Comparison of ENCODE assay signal across 8 mouse cellular contexts in the genomic region with DNA sequence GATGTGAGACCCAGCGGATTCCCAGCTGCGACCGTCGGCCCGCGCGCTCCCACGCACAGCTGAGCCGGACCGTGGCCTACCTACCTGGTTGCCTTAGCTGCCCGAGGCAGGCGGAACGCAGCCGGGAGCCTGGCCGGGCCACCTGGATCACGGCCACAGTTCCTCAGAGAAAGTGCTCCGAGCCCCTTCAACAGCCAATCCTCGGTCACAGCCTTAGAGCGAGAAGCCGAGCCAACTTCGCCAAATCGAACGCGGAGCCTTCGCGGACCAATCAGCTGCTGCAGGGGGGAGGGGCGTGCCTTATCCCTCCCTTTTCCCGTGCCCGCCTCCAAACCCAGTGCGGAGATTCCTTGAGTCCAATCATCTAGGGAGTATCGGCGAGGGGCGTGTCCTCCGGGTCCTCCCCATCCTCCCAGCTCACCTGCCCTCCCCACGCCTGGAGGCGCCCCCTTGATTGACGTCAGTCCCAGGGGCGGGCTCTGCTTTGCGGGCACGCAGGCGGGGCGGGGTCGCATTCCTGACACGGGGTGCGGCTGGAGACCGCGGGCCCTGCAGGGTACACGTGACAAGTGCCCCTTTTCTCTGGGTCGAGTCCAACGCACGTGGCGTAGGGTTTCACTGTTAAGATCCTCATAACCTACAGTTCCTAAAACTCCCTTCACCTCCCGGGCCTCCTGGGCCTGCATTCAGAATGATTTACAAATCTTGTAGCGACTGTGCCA. TPM values are rescaled to one million over a fixed set of nuclear protein-coding genes. Genes with fewer than 3 reads are reported as not detected.
DNase-seq lines count a peak whose midpoint lies in the region; ATAC-seq and TF ChIP-seq lines count a peak whose summit lies in the region.

Avpi1 (minus strand) TSS at position 273 of the 722 bp plus-strand sequence.

- peak within 1 kb of the TSS; percentile 86 for H3K4me3 ChIP-seq in gastrocnemius, adult 2 months
- peak within 1 kb of the TSS; percentile 57 for H3K4me3 ChIP-seq in hindbrain, postnatal 0 days (ENCODE audit: low read length)
- peak within 1 kb of the TSS; percentile 70 for H3K4me3 ChIP-seq in left cerebral cortex, adult 2 months

- intact Hi-C loops in gastrocnemius, adult 2 months (cut with DNase I): loop anchor here (2.0 kb wide), 1 partner anchor 38 kb away; the partner anchor contains the start of gene Pi4k2a
- intact Hi-C loops in left cerebral cortex, adult 2 months (cut with DNase I): loop anchor here (2.0 kb wide), 2 partner anchors 16 to 38 kb away; partner anchors contain the start of gene Pi4k2a

- ATAC-seq in common myeloid progenitor, adult 5-6 weeks (replicated peaks; ENCODE audit: low read depth, poor library complexity, severe bottlenecking): peak; percentile 90
- peak; percentile 96 for ATAC-seq in hindbrain, postnatal 0 days
- ATAC-seq in megakaryocyte, adult 5-6 weeks (ENCODE audit: poor library complexity, severe bottlenecking): peak; percentile 82

- peak within 1 kb of the TSS; percentile 100 for H3K4me2 ChIP-seq in hindbrain, postnatal 0 days (ENCODE audit: low read depth, low read length)

- no peak for TF ChIP-seq CTCF in gastrocnemius, adult 2 months (IDR thresholded peaks at IDR 0.05)
- TF ChIP-seq CTCF in hindbrain, postnatal 0 days (IDR thresholded peaks at IDR 0.05; ENCODE audit: low read depth): no peak
- TF ChIP-seq CTCF in left cerebral cortex, adult 2 months (IDR thresholded peaks at IDR 0.05): no peak

- no peaks in the 10 kb centered on the region for H3K36me3 ChIP-seq in hindbrain, postnatal 0 days (ENCODE audit: insufficient read depth, low read length)

- H3K9me3 ChIP-seq in hindbrain, postnatal 0 days (ENCODE audit: low read length): no peaks in the 10 kb centered on the region

- peaks cover 19% of the 10 kb centered on the region for H3K4me1 ChIP-seq in hindbrain, postnatal 0 days (ENCODE audit: insufficient read depth, low read length)

- DNase-seq in ZHBTc4 (ENCODE audit: low read depth, low spot score): peak; percentile 100
- DNase-seq in gastrocnemius, adult 2 months: peak; percentile 98
- peak; percentile 97 for DNase-seq in hindbrain, postnatal 0 days (ENCODE audit: low spot score)
- peak; percentile 95 to 98 for DNase-seq in left cerebral cortex, adult 2 months (ENCODE audit: extremely low spot score in 1 of 2, low spot score in 2 of 2)
- peak; percentile 98 for DNase-seq in right cerebral cortex, adult 2 months (ENCODE audit: low spot score in 2 of 2)
- peak; percentile 99 for DNase-seq in urinary bladder, postnatal 14 days (ENCODE audit: low spot score)

- H3K9ac ChIP-seq in hindbrain, postnatal 0 days (replicated peaks; ENCODE audit: low read length): peak within 1 kb of the TSS; percentile 64

- peak within 1 kb of the TSS; percentile 94 for H3K27ac ChIP-seq in gastrocnemius, adult 2 months
- peak within 1 kb of the TSS; percentile 28; the same call in 1 of the 2 replicates for H3K27ac ChIP-seq in hindbrain, postnatal 0 days
- peak within 1 kb of the TSS; percentile 96 for H3K27ac ChIP-seq in left cerebral cortex, adult 2 months

- H3K27me3 ChIP-seq in hindbrain, postnatal 0 days (ENCODE audit: insufficient read depth, low read length): no peaks in the 10 kb centered on the region

- under 1% methylated on average over 45 of the region's 54 CpGs for WGBS in hindbrain, postnatal 0 days

RNA-seq across cellular contexts. Expression of gene Avpi1, which starts in this region (rescaled TPM):
- total RNA-seq in common myeloid progenitor, adult 5-6 weeks (2017): 3.1 and 5.1 TPM in 2 replicates
- 1 to 10 TPM; 8.7 to 9.0 TPM for total RNA-seq in gastrocnemius, adult 2 months (2021)
- 13.5 and 23.7 TPM in 2 replicates for total RNA-seq in hindbrain, postnatal 0 days (2014; rRNA removed)
- 16.4 and 18.0 TPM in 2 replicates for polyA plus RNA-seq in hindbrain, postnatal 0 days (2015; fragmentation: Nextera tagmentation; extraction: Ambion mirVana)
- total RNA-seq in left cerebral cortex, adult 2 months (2021): 10 to 100 TPM; 27.6 to 30.9 TPM
- total RNA-seq in megakaryocyte, adult 5-6 weeks (2015): 1.1 and 1.7 TPM in 2 replicates
- 2.9 and 6.2 TPM in 2 replicates for total RNA-seq in megakaryocyte, adult 5-6 weeks (2017)

Comparison
In these comparisons a context has a peak if more than half of its experiments do, and no peak if none do; other contexts are left out.
1. Peak in every context shown above with its lines: DNase-seq, ATAC-seq, H3K4me3 ChIP-seq and H3K27ac ChIP-seq.
2. H3K27ac ChIP-seq: peak in every context shown above with its lines; median percentile 96 in left cerebral cortex, adult 2 months; 94 in gastrocnemius, adult 2 months; 28 in hindbrain, postnatal 0 days.